Mouse (Mus musculus): ENCODE data around the gene Fgfr2.

- no peak for TF ChIP-seq POLR2A (IDR thresholded peaks at IDR 0.05; ENCODE audit: borderline replicate concordance, extremely low read depth, insufficient read depth, insufficient read length, poor library complexity, severe bottlenecking)
- TF ChIP-seq CTCF (IDR thresholded peaks at IDR 0.05; ENCODE audit: borderline replicate concordance, extremely low read depth, insufficient read depth, insufficient read length), result no peak
Measured at GRCm38 (mm10) chr7:133015416-133016070, 107.6 kb downstream of the Fgfr2 start.

All from brain, embryonic 14.5 days (tissue).